Mouse (Mus musculus): ENCODE measurements around the gene Kiz. TPM values are rescaled to one million over a fixed set of nuclear protein-coding genes. Genes with fewer than 3 reads are reported as not detected.
A peak's percentile ranks its signal among the peaks of the same experiment; 100 is the strongest.

Gene Kiz
- total RNA-seq, 2 experiments from 2014 or later = 54.5 to 64.3 TPM

GRCm38 (mm10) chr2:146847863-146848262 lies 7.8 kb upstream of the Kiz start:
- intact Hi-C loops (cut with DNase I) = no loop called here
- no peak for DNase-seq

GRCm38 (mm10) chr2:146856120-146856519 lies 456 bp downstream of the Kiz start:
- intact Hi-C loops (cut with DNase I) = loop anchor here (5.0 to 10.0 kb wide), 2 partner anchors 41 to 159 kb away; partner anchors contain the start of gene Xrn2
- no peak for DNase-seq

- no peak for DNase-seq
- intact Hi-C loops (cut with DNase I) = loop anchor here (5.0 to 10.0 kb wide), 2 partner anchors 40 to 158 kb away; partner anchors contain the start of gene Xrn2
These were observed 1.2 kb downstream of the Kiz start for GRCm38 (mm10) chr2:146856853-146857252.

DNA sequence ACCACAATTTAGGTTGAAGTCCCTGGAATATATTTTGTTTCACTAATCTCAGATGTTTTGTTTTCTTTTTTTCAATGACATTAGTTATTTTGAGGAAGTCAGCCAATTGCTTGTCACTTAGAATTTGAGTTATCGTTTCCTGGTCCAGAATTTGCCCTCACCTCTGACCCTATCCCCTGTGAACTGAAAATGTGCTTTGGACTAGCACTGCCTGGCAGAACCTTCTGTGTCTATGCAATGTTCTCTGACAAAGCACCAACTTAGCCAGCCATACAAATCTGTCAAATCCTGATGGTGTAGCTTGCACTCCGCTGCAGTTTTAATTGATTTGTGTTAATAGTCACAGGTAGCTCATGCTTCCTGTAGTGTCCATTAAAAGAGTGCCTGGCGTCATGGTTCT lies 10.1 kb downstream of the Kiz start:
- DNase-seq = no peak
- intact Hi-C loops (cut with DNase I) = no loop called here

DNA sequence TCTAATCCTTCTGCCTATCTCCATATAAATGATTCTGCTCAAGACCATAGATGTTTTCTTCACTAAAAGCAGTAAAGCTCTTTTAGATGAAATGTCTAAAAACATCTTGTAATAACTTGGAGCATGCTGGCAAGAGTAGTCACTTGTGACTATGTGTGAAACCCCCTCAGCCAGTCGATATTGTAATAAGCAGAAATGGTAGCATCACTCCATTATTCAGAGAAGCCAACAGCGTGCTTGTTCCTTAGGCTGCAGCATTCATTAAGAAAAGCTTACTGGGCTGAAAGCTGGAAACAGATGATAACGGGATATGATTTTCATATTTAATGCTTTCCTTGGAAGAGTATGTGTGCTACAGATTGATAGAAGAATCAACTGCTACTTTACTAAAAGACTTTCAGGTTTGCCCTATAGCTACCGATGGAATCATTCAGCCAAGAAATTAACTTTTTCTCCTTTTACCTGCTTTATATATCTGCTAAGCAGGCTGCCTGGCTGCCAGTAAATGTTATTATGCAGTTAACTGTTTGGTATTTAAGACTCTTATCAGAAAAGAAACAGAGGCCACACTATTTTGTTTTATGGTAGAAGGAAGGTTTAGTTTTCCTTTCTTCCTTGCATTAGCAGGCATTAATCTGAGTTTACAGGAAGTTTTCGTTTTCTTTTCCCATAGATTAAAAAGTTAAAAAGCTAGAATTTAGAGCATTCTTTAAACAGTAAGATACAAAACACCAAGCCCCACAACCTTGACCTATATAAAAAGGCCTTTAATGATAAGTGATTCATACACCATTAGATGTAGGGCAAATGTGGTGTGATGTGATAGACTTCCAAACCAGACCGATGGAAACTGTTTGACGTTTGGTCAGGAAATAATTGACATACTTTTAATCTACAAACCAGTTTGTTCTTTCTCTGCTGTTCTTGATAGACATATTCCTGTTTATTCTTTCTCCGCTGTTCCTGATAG lies 15.9 kb downstream of the Kiz start:
- DNase-seq = no peak
- intact Hi-C loops (cut with DNase I) = no loop called here

DNA sequence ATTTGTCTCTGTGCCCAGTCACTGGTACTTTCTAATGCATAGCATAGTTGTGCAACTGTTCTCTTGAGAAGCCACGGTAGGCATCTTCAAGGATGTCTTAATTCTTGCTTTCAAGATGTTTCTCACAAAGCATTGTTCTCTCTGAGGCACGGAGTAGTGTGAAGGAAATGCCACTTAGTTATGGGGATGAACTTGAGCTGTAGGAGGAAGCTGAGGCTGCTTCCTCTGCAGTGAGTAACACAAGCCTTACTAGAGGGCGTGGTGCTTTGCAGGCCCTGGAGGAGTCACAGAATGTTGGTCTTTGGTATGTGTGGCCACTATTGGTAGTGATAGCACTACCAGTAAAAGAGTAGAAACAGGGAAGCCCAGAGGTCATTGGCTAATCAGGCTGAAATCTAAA lies 17.0 kb downstream of the Kiz start:
- intact Hi-C loops (cut with DNase I) = no loop called here
- no peak for DNase-seq

GRCm38 (mm10) chr2:146873881-146874441 lies 18.3 kb downstream of the Kiz start:
- no peak for DNase-seq
- intact Hi-C loops (cut with DNase I) = no loop called here

GRCm38 (mm10) chr2:146877423-146878098 lies 21.9 kb downstream of the Kiz start:
- DNase-seq = no peak
- intact Hi-C loops (cut with DNase I) = no loop called here

- intact Hi-C loops (cut with DNase I) = no loop called here
- DNase-seq = no peak
These were observed 26.0 kb downstream of the Kiz start for GRCm38 (mm10) chr2:146881623-146882022.

DNA sequence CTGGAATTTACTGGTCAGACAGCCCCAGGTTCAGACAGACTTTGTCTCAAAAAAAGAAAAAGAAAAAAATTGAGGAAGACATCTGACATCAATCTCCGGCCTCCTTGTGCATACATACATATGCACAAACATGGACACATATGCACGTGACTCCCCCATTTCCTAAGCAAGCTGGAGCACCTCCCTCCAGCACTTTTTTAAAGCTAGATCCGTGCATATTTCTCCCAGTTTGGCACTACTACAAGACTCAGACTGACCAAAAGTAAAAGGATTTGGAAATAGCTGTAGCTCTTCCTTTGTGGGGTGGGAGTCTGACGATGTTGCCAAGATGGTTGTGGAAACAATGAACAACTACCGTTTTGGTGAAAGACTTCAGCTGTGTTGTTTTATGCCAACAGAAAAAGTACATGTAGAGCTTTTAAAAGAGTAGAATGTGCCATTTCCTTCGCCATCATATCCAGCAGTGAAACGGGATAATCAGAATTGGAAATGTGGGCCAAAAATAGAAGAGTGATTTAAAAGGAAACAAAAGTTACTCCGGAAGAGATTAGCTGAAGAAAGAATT lies 28.7 kb downstream of the Kiz start:
- intact Hi-C loops (cut with DNase I) = no loop called here
- no peak for DNase-seq

DNA sequence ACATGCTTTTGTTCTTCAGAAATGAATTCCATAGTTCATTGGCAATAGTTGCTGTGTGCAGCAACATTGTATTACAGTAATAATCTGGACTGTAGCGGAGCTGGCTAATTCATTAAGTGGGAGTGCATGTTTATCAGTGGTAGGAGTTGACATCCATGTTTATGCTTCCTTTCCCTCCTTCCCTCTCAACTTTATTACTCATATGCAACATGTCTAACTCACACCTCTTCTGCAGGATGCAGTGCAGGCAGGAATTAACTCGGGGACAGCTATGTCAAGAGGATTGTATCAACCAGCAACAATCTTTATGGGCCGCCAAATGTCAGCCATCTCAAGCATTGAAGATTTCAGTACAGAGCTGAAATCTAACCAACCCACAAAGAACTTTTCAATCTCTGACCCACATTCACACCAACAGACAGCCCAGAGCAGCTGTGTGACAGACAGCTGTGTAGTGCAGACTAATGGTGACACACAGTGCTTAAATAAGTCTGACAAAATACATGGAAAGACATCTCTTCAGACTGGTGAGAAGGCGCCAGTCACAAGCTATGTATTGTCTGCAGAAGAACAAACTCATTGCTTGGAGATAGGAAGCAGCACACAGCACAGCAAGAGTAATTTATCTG lies 33.2 kb downstream of the Kiz start:
- intact Hi-C loops (cut with DNase I) = no loop called here

GRCm38 (mm10) chr2:146898977-146899376 lies 43.3 kb downstream of the Kiz start:
- intact Hi-C loops (cut with DNase I) = loop anchor here (2.0 to 5.0 kb wide), 2 partner anchors 42 to 264 kb away; partner anchors contain the start of gene Kiz
- peak in 1 of 2 experiments; percentile 10 for DNase-seq

More for the DNA sequence above, 33.2 kb downstream of the Kiz start:
- no peak for DNase-seq

DNA sequence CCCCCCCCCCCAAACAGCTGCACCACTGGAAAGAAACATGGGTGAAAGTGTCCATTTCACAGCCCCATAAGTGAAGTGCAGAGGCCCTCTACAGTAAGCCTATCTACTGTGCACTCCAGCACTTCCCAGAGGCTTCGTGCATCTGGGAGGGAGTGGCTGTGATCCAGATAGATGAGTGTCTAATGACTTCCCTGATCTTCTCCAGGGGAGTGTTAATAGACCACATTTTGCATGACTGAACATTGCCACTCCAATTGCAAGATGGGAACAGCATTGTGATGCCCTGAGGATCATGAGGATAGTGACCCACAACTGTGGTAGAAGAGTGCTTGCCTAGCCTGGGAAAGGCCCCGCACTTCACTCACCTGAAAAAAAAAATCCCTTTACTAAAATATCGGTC lies 60.4 kb downstream of the Kiz start:
- no peak for DNase-seq
- intact Hi-C loops (cut with DNase I) = no loop called here

DNA sequence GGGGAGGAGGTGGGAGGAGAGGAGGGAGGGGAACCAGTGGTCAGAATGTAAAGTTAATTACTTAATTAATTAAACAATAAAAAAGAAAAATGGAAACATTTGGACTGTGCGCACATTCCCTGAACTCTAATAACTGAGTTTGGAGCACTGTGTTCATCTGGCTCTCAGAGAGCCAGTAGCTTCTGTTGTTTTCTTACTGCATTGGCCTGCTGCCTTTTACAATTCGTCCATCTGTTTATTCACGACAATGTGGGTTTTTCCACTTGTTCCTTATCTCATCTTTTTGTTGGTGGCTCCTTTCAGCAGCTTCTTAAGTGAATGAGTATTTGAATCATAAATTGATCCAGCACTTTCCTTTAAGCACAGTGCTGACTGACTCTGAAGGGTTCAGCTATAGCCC lies 62.1 kb downstream of the Kiz start:
- intact Hi-C loops (cut with DNase I) = no loop called here
- DNase-seq = no peak

DNA sequence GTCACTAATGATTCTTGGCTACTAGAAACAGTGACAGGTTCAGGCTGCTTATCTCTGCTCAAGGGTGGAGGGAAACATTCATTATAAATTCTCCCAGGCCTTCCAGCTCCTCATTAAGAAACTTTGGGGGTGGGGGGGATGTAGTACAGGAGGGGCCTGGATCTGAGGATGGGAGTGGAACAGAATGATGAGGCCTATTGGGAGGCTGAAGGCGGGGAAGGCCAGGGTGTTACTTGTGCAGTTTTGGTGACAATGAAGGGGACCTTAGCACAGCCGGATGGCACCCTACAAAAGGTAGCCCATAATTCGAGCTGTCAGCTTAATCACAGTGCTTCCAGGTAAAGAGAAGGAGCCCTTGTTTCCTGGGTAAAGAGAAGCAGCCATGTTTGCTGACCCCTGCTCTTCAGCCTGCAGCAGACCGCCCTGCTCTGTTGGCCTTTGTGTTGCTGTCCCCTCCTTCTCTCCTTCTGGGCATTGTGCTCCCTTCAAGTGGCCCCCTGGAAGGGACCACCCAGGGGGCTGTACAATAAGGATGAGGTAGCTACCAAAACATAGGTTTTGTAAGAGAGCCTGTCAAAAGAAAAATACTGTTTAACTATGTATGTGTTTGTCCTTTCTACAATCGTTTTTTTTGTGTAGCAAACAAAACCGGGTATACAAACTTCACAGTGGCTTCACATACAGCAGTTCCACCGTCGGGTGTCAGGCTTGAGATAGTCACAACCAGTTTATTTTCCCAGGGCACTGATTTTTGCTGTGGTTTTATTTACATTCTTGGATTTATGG lies 64.9 kb downstream of the Kiz start:
- intact Hi-C loops (cut with DNase I) = no loop called here
- DNase-seq = no peak

DNA sequence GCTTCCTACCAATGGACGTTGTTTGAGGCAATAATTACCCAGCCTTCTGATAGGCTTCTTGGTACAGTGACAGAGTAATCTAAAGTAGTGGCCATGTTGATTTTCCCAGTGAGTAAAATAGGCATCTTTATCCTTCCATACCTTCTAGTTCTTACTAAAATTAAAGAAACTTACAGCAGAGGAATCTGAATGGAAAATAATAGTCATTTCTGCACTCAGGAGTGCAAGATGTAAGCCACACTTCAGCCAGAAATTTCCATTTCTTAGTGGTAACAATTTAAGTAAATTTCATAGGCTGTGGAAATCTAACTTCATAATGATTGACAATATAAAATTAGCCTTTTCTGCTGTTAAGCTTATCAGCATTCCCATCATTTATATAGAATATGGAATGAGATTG lies 69.6 kb downstream of the Kiz start:
- DNase-seq = no peak
- intact Hi-C loops (cut with DNase I) = no loop called here

- intact Hi-C loops (cut with DNase I) = no loop called here
- DNase-seq = no peak
These were observed 70.2 kb downstream of the Kiz start for GRCm38 (mm10) chr2:146925846-146926245.

DNA sequence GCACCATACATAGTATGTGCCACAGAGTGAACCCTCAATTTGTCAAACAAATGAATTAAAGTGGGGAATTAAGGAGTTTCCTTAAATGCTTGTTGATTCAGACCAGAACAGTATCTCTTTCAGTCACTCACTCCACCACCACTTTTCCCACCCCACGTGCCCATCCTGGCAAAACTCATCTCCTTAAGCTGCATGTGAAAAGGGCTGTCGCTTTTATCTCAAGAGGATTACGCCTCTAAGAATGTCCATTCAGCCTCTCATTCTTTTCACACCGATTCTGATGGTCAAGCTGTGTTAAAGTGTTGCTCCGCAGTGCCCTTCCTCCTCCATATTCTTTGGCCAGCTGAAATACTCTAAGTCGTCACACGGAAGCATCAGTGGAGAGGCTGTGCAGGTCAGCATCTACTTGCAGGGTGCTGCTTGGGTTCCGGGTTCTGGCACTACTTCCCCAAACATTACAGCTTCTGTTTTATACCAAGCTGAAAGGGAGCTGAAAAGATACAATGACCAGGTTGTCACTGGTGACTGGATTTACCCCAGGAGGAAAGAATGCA lies 92.6 kb downstream of the Kiz start:
- intact Hi-C loops (cut with DNase I) = no loop called here
- DNase-seq = no peak

GRCm38 (mm10) chr2:146956366-146956765 lies 100.7 kb downstream of the Kiz start:
- intact Hi-C loops (cut with DNase I) = loop anchor here (5.0 to 10.0 kb wide), 3 partner anchors 81 to 348 kb away; no protein-coding TSS in a partner anchor
- DNase-seq = no peak
